Mouse (Mus musculus): ENCODE data around the gene Fn1. TPM values are rescaled to one million over a fixed set of nuclear protein-coding genes. Genes with fewer than 3 reads are reported as not detected.
A peak's percentile ranks its signal among the peaks of the same experiment; 100 is the strongest.

Fn1 gene
- polyA plus RNA-seq, 1 experiment from 2014 or later, result 38.3 TPM

DNA sequence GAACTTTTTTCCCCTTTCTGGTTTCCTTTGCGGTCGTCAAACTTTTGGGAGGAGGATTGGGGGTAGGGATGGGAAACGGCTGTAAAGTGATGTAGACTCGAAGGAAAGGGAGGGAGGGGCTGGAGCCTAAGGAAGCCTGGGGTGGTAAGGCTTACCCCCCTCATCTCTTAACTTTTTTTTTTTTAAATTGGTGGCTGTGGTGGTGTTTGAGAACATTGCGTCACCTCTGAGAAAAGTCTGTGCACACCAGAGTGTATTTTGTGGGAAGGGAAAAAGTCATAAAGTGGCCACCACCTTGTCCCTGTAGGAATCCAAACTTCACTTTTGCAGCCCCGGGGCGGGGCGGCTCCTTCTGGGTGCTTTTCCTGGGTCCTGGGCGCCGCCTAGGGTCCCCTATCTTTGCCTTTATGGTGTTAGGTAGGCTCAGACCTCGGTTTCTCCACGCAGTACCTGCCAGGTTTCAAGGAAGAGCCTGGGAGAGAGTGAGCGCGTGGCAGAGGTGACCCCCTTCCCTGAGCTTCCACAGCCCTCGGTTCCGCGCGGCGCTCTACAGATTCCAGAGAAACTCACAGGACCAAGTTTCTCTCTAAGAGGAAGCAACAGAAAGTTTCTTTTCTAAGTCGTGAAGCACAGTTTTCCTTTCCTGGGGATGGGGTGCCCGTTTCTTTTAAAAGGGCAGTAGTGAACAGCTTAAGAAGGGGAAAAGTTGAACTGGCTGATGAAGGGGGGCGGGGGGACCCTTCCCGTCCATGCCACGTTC is 580 bp upstream of the Fn1 start:
- WGBS, result under 1% methylated on average over 24 of the region's 24 CpGs
- Histone ChIP-seq H3K4me2 (replicated peaks; ENCODE audit: low read depth) (peak overlapping the region; percentile 86), H3K27me3 (replicated peaks; ENCODE audit: control insufficient read depth, insufficient read depth, low read length) (no peaks in the 10 kb centered on the region), H3K4me3 (ENCODE audit: low read depth, low read length) (peak overlapping the region; percentile 51), H3K4me1 (replicated peaks; ENCODE audit: control insufficient read depth, insufficient read depth, low read length) (no peaks in the 10 kb centered on the region; the same call in 1 of the 2 replicates), H3K27ac (ENCODE audit: low read depth, low read length) (peak overlapping the region; percentile 51; the same call in 1 of the 2 replicates), H3K9ac (ENCODE audit: low read depth, low read length) (peak overlapping the region; percentile 38), H3K36me3 (ENCODE audit: control insufficient read depth, insufficient read depth) (no peaks in the 10 kb centered on the region), H3K9me3 (ENCODE audit: control insufficient read depth) (no peaks in the 10 kb centered on the region)
- ATAC-seq, result no peak
- no peak for TF ChIP-seq CTCF (IDR thresholded peaks at IDR 0.05; ENCODE audit: low read depth)

DNA sequence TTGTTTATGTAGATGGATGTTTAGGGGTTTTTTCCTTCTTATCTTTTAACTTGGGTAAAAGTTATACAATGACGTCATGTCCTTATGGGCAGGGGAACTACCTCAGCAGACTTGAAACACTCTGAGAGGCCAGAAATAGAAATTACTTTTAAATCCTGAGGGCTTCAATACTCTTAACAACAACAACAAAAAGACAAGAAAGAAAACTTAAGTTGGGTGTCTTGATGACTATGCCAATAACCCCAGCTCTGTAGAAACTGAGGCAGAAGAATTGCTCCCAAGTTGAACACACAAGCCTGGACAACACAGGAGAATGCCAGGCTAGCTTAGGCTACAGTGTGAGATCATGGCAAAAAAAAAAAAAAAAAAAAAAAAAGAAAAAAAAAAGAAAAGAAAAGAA is 1.2 kb downstream of the Fn1 start:
- Histone ChIP-seq H3K4me2 (replicated peaks; ENCODE audit: low read depth) (peak overlapping the region; percentile 86), H3K27me3 (replicated peaks; ENCODE audit: control insufficient read depth, insufficient read depth, low read length) (no peaks in the 10 kb centered on the region), H3K27ac (ENCODE audit: low read depth, low read length) (no peak overlapping the region), H3K4me3 (ENCODE audit: low read depth, low read length) (peak overlapping the region; percentile 21), H3K9ac (ENCODE audit: low read depth, low read length) (no peak overlapping the region), H3K36me3 (ENCODE audit: control insufficient read depth, insufficient read depth) (no peaks in the 10 kb centered on the region), H3K4me1 (replicated peaks; ENCODE audit: control insufficient read depth, insufficient read depth, low read length) (no peaks in the 10 kb centered on the region; the same call in 1 of the 2 replicates), H3K9me3 (ENCODE audit: control insufficient read depth) (no peaks in the 10 kb centered on the region)
- no peak for ATAC-seq
- 5% methylated on average over 1 of the region's 1 CpGs for whole genome bisulfite sequencing
- TF ChIP-seq CTCF (IDR thresholded peaks at IDR 0.05; ENCODE audit: low read depth), result no peak

DNA sequence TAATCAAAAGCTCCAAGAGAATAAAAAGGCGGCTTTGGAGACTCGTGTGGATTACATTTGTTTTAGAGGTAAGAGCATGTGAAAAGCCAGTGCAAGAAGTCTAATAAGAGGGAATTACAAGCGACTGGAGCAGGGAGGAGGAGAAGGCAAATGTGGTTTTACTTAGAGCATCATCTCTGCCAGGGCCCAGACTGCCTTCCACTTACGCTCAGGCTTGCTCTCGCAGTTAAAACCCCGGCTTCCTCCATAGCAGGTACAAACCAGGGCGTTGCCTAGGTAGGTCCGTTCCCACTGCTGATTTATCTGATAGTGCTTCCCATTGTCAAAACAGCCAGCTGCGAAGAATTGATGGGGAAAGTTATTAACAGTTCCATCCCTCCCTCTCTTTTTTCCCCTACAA is 1.7 kb downstream of the Fn1 start:
- Histone ChIP-seq H3K4me1 (replicated peaks; ENCODE audit: control insufficient read depth, insufficient read depth, low read length) (no peaks in the 10 kb centered on the region; the same call in 1 of the 2 replicates), H3K4me3 (ENCODE audit: low read depth, low read length) (peak overlapping the region; percentile 21), H3K4me2 (replicated peaks; ENCODE audit: low read depth) (peak overlapping the region; percentile 86), H3K27ac (ENCODE audit: low read depth, low read length) (no peak overlapping the region), H3K36me3 (ENCODE audit: control insufficient read depth, insufficient read depth) (no peaks in the 10 kb centered on the region), H3K9ac (ENCODE audit: low read depth, low read length) (0 out of 2 replicates have a peak overlapping the region, but pooled peaks have one; percentile 17), H3K27me3 (replicated peaks; ENCODE audit: control insufficient read depth, insufficient read depth, low read length) (no peaks in the 10 kb centered on the region), H3K9me3 (ENCODE audit: control insufficient read depth) (no peaks in the 10 kb centered on the region)
- ATAC-seq, result no peak
- 20% methylated on average over 9 of the region's 9 CpGs for WGBS
- TF ChIP-seq CTCF (IDR thresholded peaks at IDR 0.05; ENCODE audit: low read depth), result no peak

DNA sequence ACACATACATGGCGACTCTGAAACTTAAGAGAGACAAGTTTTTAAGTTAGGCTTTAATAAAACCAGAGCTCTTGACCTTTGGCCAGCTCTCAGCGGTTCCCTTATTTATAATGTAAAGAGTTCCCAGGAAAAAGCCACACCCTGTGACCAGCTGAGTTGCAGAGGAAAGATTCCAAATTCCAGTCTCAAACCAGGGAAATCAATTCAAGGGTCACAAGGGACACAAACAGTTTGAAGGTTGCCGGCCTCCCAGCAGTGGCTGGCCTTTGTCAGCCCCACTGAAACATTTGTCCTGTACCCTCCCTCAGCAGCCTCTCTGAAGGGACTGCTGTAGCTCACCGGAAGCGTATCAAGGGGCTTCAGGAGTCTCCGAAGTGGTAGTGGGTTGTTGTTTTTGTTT is 2.3 kb downstream of the Fn1 start:
- Histone ChIP-seq H3K4me2 (replicated peaks; ENCODE audit: low read depth) (peak overlapping the region; percentile 35; the same call in 1 of the 2 replicates), H3K27me3 (replicated peaks; ENCODE audit: control insufficient read depth, insufficient read depth, low read length) (no peaks in the 10 kb centered on the region), H3K36me3 (ENCODE audit: control insufficient read depth, insufficient read depth) (0 out of 2 replicates have a peak, but pooled peaks cover 2% of the 10 kb centered on the region), H3K9me3 (ENCODE audit: control insufficient read depth) (no peaks in the 10 kb centered on the region), H3K4me3 (ENCODE audit: low read depth, low read length) (no peak overlapping the region), H3K9ac (ENCODE audit: low read depth, low read length) (no peak overlapping the region), H3K4me1 (replicated peaks; ENCODE audit: control insufficient read depth, insufficient read depth, low read length) (no peaks in the 10 kb centered on the region; the same call in 1 of the 2 replicates), H3K27ac (ENCODE audit: low read depth, low read length) (no peak overlapping the region)
- peak; percentile 21; the same call in 1 of the 2 replicates for ATAC-seq
- TF ChIP-seq CTCF (IDR thresholded peaks at IDR 0.05; ENCODE audit: low read depth), result no peak
- WGBS, result 22% methylated on average over 6 of the region's 6 CpGs

DNA sequence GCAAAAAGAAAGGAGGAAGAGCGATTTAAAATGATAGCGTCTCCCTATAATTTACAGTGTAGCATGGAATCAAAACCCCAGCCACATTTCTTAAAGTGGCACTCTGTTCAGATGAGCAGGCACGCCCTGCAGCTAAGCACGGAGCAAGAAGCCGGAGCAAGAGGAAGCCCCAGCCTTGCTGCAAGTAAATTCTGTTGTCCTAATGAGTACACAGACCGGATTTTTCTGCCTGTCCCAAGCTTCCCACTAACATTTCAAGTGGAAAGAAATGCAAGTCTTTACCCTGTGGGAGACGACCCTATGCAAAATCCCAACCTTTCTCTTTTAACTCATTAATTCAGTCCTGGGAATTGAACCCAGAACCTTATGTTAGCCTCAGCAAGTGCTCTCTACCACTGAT is 4.8 kb downstream of the Fn1 start:
- Histone ChIP-seq H3K9ac (ENCODE audit: low read depth, low read length) (no peak overlapping the region), H3K4me2 (replicated peaks; ENCODE audit: low read depth) (no peak overlapping the region), H3K4me3 (ENCODE audit: low read depth, low read length) (no peak overlapping the region), H3K9me3 (ENCODE audit: control insufficient read depth) (no peaks in the 10 kb centered on the region), H3K27ac (ENCODE audit: low read depth, low read length) (no peak overlapping the region), H3K36me3 (ENCODE audit: control insufficient read depth, insufficient read depth) (peaks cover 6% of the 10 kb centered on the region; the same call in 1 of the 2 replicates), H3K4me1 (replicated peaks; ENCODE audit: control insufficient read depth, insufficient read depth, low read length) (no peaks in the 10 kb centered on the region; the same call in 1 of the 2 replicates), H3K27me3 (replicated peaks; ENCODE audit: control insufficient read depth, insufficient read depth, low read length) (no peaks in the 10 kb centered on the region)
- WGBS, result 90% methylated on average over 7 of the region's 7 CpGs
- no peak for ATAC-seq
- TF ChIP-seq CTCF (IDR thresholded peaks at IDR 0.05; ENCODE audit: low read depth), result no peak

DNA sequence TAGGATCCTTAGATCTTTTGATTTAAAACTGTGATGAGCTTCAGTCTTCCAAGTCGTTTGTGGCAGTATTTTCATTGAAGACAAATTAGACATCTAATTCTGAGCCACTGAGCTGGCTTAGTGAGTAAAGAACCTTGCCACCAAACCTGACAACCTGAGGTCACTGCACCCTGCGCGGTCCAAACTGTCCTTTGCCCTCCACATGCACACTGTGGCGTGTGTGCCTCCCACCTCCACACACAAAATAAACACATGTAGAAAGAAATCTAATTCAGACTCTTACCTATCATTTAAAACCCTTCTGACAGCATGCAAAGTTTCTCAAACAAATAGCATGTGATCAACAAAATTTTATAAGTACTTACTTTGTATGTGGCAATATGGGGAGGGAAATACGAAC is 6.2 kb downstream of the Fn1 start:
- Histone ChIP-seq H3K36me3 (ENCODE audit: control insufficient read depth, insufficient read depth) (peaks cover 8% of the 10 kb centered on the region; the same call in 1 of the 2 replicates), H3K4me1 (replicated peaks; ENCODE audit: control insufficient read depth, insufficient read depth, low read length) (no peaks in the 10 kb centered on the region; the same call in 1 of the 2 replicates), H3K27ac (ENCODE audit: low read depth, low read length) (no peak overlapping the region), H3K9me3 (ENCODE audit: control insufficient read depth) (no peaks in the 10 kb centered on the region), H3K4me2 (replicated peaks; ENCODE audit: low read depth) (no peak overlapping the region), H3K4me3 (ENCODE audit: low read depth, low read length) (no peak overlapping the region), H3K9ac (ENCODE audit: low read depth, low read length) (no peak overlapping the region), H3K27me3 (replicated peaks; ENCODE audit: control insufficient read depth, insufficient read depth, low read length) (no peaks in the 10 kb centered on the region)
- no peak for ATAC-seq
- WGBS, result 74% methylated on average over 5 of the region's 5 CpGs
- no peak for TF ChIP-seq CTCF (IDR thresholded peaks at IDR 0.05; ENCODE audit: low read depth)

Measured in intestine, postnatal 0 days (tissue).